Mouse (Mus musculus) left cerebral cortex, postnatal 4 days (tissue): ENCODE data around the gene Col1a2. TPM values are rescaled to one million over a fixed set of nuclear protein-coding genes. Genes with fewer than 3 reads are reported as not detected.

ENCODE experiments used
- DNase-seq: peaks from one replicate; pipeline ENCODE4 v3.0.0-alpha.2; 2022
- intact Hi-C: fragments of 180-260 bp; cut with DNase I; formaldehyde crosslinking; loops from one replicate; pipeline ENCODE4 v1.15.1; 2025
- total RNA-seq, 2 experiments: library from RNA; stranded (reverse); gene quantifications; 2 replicates each; pipeline ENCODE4 v1.2.3; 2021

Gene Col1a2
- total RNA-seq, result 10 to 100 TPM; 67.5 to 70.6 TPM

- DNase-seq, result no peak
- intact Hi-C loops, result no loop called here
These were observed at the start of gene Col1a2 for GRCm38 (mm10) chr6:4504603-4505131. Gene Col1a2, plus strand, starts transcription at chr6:4504814.

GRCm38 (mm10) chr6:4455518-4455917 lies 49.1 kb upstream of the Col1a2 start:
- no peak for DNase-seq
- intact Hi-C loops, result no loop called here

GRCm38 (mm10) chr6:4455961-4456617 lies 48.5 kb upstream of the Col1a2 start:
- intact Hi-C loops, result no loop called here
- DNase-seq, result peak; percentile 1

- intact Hi-C loops, result no loop called here
These were observed 47.7 kb upstream of the Col1a2 start for GRCm38 (mm10) chr6:4456691-4457447.

GRCm38 (mm10) chr6:4457555-4457996 lies 47.0 kb upstream of the Col1a2 start:
- intact Hi-C loops, result no loop called here
- DNase-seq, result peak; percentile 6

More at GRCm38 (mm10) chr6:4456691-4457447, 47.7 kb upstream of the Col1a2 start:
- no peak for DNase-seq

GRCm38 (mm10) chr6:4465320-4465719 lies 39.3 kb upstream of the Col1a2 start:
- intact Hi-C loops, result no loop called here
- DNase-seq, result no peak

GRCm38 (mm10) chr6:4483577-4483936 lies 21.1 kb upstream of the Col1a2 start:
- DNase-seq, result no peak
- intact Hi-C loops, result no loop called here

GRCm38 (mm10) chr6:4483937-4484601 lies 20.5 kb upstream of the Col1a2 start:
- no peak for DNase-seq
- intact Hi-C loops, result no loop called here

- peak; percentile 10 for DNase-seq
- intact Hi-C loops, result no loop called here
These were observed 16.3 kb upstream of the Col1a2 start for GRCm38 (mm10) chr6:4488349-4488748.

- DNase-seq, result no peak
- intact Hi-C loops, result no loop called here
These were observed 15.6 kb upstream of the Col1a2 start for GRCm38 (mm10) chr6:4488966-4489365.

- intact Hi-C loops, result no loop called here
- DNase-seq, result peak; percentile 16
These were observed 15.0 kb upstream of the Col1a2 start for GRCm38 (mm10) chr6:4489366-4490245.

- DNase-seq, result no peak
- intact Hi-C loops, result no loop called here
These were observed 10.9 kb upstream of the Col1a2 start for GRCm38 (mm10) chr6:4493666-4494065.

- intact Hi-C loops, result no loop called here
These were observed 8.2 kb upstream of the Col1a2 start for GRCm38 (mm10) chr6:4496428-4496827.

GRCm38 (mm10) chr6:4503106-4503505 lies 1.5 kb upstream of the Col1a2 start:
- DNase-seq, result no peak
- intact Hi-C loops, result no loop called here

More at GRCm38 (mm10) chr6:4496428-4496827, 8.2 kb upstream of the Col1a2 start:
- no peak for DNase-seq

- intact Hi-C loops, result no loop called here
- peak; percentile 18 for DNase-seq
These were observed 764 bp downstream of the Col1a2 start for GRCm38 (mm10) chr6:4505158-4505997.

- no peak for DNase-seq
- intact Hi-C loops, result no loop called here
These were observed 1.5 kb downstream of the Col1a2 start for GRCm38 (mm10) chr6:4506106-4506505.

GRCm38 (mm10) chr6:4506791-4507190 lies 2.2 kb downstream of the Col1a2 start:
- intact Hi-C loops, result no loop called here
- no peak for DNase-seq

- intact Hi-C loops, result no loop called here
- DNase-seq, result no peak
These were observed 2.7 kb downstream of the Col1a2 start for GRCm38 (mm10) chr6:4507323-4507722.

- intact Hi-C loops, result no loop called here
- DNase-seq, result no peak
These were observed 3.7 kb downstream of the Col1a2 start for GRCm38 (mm10) chr6:4508279-4508678.
